Mouse (Mus musculus) forebrain, embryonic 12.5 days (tissue): ENCODE data around the gene Foxc1. TPM values are rescaled to one million over a fixed set of nuclear protein-coding genes. Genes with fewer than 3 reads are reported as not detected.

Source experiments
- ATAC-seq: fragments of 200-750 bp; cut with Nextera tagmentation; 2 replicates; pipeline ENCODE4 v1.8.0; 2017; ENCODE audit warnings: moderate TSS enrichment; ENCODE audit not compliant: low FRiP score
- H3K27ac ChIP-seq: fragments of 300-500 bp; sonication (generic); 2 replicates; pipeline ENCODE4 v1.5.1; 2016; ENCODE audit warnings: mild to moderate bottlenecking
- H3K27me3 ChIP-seq: fragments of 300-500 bp; sonication (generic); 2 replicates; pipeline ENCODE4 v1.6.1; 2016; ENCODE audit warnings: mild to moderate bottlenecking
- H3K36me3 ChIP-seq: fragments of 300-500 bp; sonication (generic); replicated peaks from 2 replicates; pipeline ENCODE4 v1.6.1; 2016; ENCODE audit warnings: mild to moderate bottlenecking
- H3K4me1 ChIP-seq: fragments of 300-500 bp; sonication (generic); 2 replicates; pipeline ENCODE4 v1.6.1; 2016
- H3K4me2 ChIP-seq: fragments of 300-500 bp; sonication (generic); 2 replicates; pipeline ENCODE4 v1.6.1; 2016; ENCODE audit warnings: mild to moderate bottlenecking, moderate library complexity
- H3K4me3 ChIP-seq: fragments of 300-500 bp; sonication (generic); replicated peaks from 2 replicates; pipeline ENCODE4 v1.5.1; 2016; ENCODE audit warnings: mild to moderate bottlenecking
- H3K9ac ChIP-seq: fragments of 300-500 bp; sonication (generic); 2 replicates; pipeline ENCODE4 v1.6.1; 2016; ENCODE audit warnings: mild to moderate bottlenecking
- H3K9me3 ChIP-seq: fragments of 300-500 bp; sonication (generic); 2 replicates; pipeline ENCODE4 v1.6.1; 2016
- WGBS: fragments of 180-500 bp; shearing (Covaris S2); methylation state at CpG from one replicate; pipeline ENCODE4 v1.1.7; 2016; 5-methylcytosine and 5-hydroxymethylcytosine counted together
- polyA plus RNA-seq: library from polyadenylated mRNA; unstranded; fragments of >200 nt; fragmentation: Nextera tagmentation; extraction: Ambion mirVana; gene quantifications from 2 replicates; pipeline ENCODE4 v1.2.1, GENCODE M21; 2016

Gene Foxc1
- polyA plus RNA-seq, 1 experiment from 2014 or later, result 5.0 TPM

DNA sequence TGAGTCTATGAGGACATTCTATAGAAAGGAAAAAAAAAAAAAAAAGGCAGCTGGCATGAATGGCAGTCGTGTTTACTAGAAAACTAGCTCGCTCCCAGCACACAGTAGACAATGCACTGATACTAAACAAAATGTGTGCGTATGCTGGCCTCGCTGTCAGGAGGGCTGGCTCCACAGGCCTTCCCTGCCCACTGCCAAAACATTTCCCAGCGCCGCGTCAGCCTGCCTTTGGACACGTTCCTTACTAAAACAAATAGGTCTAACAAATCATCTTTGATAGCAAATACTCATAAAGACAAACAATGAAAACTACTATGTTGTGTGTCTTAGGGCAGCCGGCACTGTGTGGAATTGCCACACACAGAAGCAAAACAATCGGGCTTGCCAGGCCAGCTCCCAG, 9.1 kb upstream of the Foxc1 start:
- WGBS, result 64% methylated on average over 10 of the region's 10 CpGs
- H3K27me3 ChIP-seq, result peaks cover 56% of the 10 kb centered on the region
- no peaks in the 10 kb centered on the region for H3K36me3 ChIP-seq
- peaks cover 16% of the 10 kb centered on the region for H3K4me1 ChIP-seq
- no peaks in the 10 kb centered on the region for H3K9me3 ChIP-seq
- H3K4me3 ChIP-seq, result no peak overlapping the region
- no peak overlapping the region for H3K4me2 ChIP-seq
- H3K9ac ChIP-seq, result no peak overlapping the region
- ATAC-seq, result no peak
- no peak overlapping the region for H3K27ac ChIP-seq

DNA sequence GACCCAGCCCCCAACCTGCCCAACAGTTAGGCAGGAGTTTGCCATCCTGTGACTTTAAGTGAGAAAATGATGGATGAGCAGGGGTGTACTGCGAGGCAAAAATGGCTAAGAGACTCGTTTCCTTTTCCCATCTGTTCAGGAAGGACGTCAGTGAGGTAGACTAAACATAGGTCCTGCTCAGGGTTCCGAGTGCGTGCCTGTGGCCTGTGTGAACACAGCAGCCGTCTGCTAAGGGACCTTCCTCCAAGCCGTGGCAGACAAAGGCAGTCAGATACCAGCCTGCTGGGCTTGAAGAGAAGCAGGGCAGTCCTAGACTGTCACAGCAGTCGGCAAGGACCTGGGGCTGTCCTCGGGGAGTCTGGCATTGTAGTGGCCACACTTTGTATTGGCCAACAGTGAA, 8.4 kb upstream of the Foxc1 start:
- no peak overlapping the region for H3K27ac ChIP-seq
- peaks cover 17% of the 10 kb centered on the region for H3K4me1 ChIP-seq
- WGBS, result 33% methylated on average over 9 of the region's 9 CpGs

GRCm38 (mm10) chr13:31800581-31801576, 5.6 kb upstream of the Foxc1 start:
- Histone ChIP-seq H3K4me2 (peak overlapping the region; percentile 59), H3K36me3 (no peaks in the 10 kb centered on the region), H3K4me3 (peak overlapping the region; percentile 34), H3K9ac (no peak overlapping the region), H3K27ac (no peak overlapping the region), H3K27me3 (peaks cover 80% of the 10 kb centered on the region), H3K4me1 (peaks cover 27% of the 10 kb centered on the region), H3K9me3 (no peaks in the 10 kb centered on the region)
- ATAC-seq, result peak; percentile 87
- under 1% methylated on average over 43 of the region's 43 CpGs for WGBS

More for the DNA sequence above, 8.4 kb upstream of the Foxc1 start:
- peaks cover 62% of the 10 kb centered on the region for H3K27me3 ChIP-seq
- no peaks in the 10 kb centered on the region for H3K36me3 ChIP-seq
- no peak overlapping the region for H3K4me2 ChIP-seq
- no peak overlapping the region for H3K9ac ChIP-seq
- no peak overlapping the region for H3K4me3 ChIP-seq
- no peaks in the 10 kb centered on the region for H3K9me3 ChIP-seq
- no peak for ATAC-seq

- H3K4me1 ChIP-seq, result peaks cover 34% of the 10 kb centered on the region
- peak overlapping the region; percentile 59 for H3K4me2 ChIP-seq
- peaks cover 90% of the 10 kb centered on the region for H3K27me3 ChIP-seq
- no peak overlapping the region for H3K27ac ChIP-seq
- H3K4me3 ChIP-seq, result peak overlapping the region; percentile 34
- no peak overlapping the region for H3K9ac ChIP-seq
- H3K9me3 ChIP-seq, result no peaks in the 10 kb centered on the region
- peak; percentile 20; the same call in 1 of the 2 replicates for ATAC-seq
- H3K36me3 ChIP-seq, result no peaks in the 10 kb centered on the region
- 3% methylated on average over 25 of the region's 25 CpGs for WGBS
These were observed 4.6 kb upstream of the Foxc1 start for GRCm38 (mm10) chr13:31801703-31802305.

DNA sequence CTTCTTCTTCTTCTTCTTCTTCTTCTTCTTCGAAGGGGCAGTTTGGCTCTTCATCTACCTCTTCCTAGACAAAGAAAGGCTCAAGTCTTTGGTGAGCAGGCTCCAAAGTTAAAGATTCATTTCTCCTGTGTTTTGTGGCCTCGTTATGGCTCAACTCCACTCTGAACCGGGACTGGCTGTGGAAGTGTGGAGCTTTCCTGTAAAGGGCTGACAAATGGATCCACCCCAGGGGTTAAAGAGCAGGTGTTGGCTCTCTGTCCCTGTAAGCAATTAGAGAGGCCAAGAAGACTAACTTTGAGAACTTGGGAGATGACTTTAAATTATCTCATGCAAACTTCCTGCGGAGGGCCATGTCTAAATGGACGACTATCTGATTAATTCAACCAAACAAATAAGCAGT, 4.0 kb upstream of the Foxc1 start:
- no peaks in the 10 kb centered on the region for H3K36me3 ChIP-seq
- WGBS, result 4% methylated on average over 5 of the region's 5 CpGs
- H3K27ac ChIP-seq, result no peak overlapping the region
- H3K4me3 ChIP-seq, result no peak overlapping the region
- H3K9me3 ChIP-seq, result no peaks in the 10 kb centered on the region
- no peak for ATAC-seq
- H3K9ac ChIP-seq, result no peak overlapping the region
- H3K4me2 ChIP-seq, result no peak overlapping the region
- peaks cover 96% of the 10 kb centered on the region for H3K27me3 ChIP-seq
- H3K4me1 ChIP-seq, result peaks cover 39% of the 10 kb centered on the region

GRCm38 (mm10) chr13:31803166-31804093, 3.0 kb upstream of the Foxc1 start:
- Histone ChIP-seq H3K27me3 (peaks cover 99% of the 10 kb centered on the region), H3K36me3 (no peaks in the 10 kb centered on the region), H3K9ac (no peak overlapping the region), H3K4me2 (peak overlapping the region; percentile 4; the same call in 1 of the 2 replicates), H3K9me3 (no peaks in the 10 kb centered on the region), H3K27ac (no peak overlapping the region), H3K4me3 (no peak overlapping the region), H3K4me1 (peaks cover 49% of the 10 kb centered on the region)
- no peak for ATAC-seq
- under 1% methylated on average over 31 of the region's 31 CpGs for WGBS

GRCm38 (mm10) chr13:31804571-31804970, 1.9 kb upstream of the Foxc1 start:
- Histone ChIP-seq H3K36me3 (no peaks in the 10 kb centered on the region), H3K4me3 (no peak overlapping the region), H3K4me1 (peaks cover 50% of the 10 kb centered on the region), H3K9me3 (no peaks in the 10 kb centered on the region), H3K4me2 (no peak overlapping the region), H3K9ac (no peak overlapping the region), H3K27me3 (peaks cover 94% of the 10 kb centered on the region), H3K27ac (no peak overlapping the region)
- ATAC-seq, result no peak
- WGBS, result 4% methylated on average over 7 of the region's 7 CpGs

GRCm38 (mm10) chr13:31805831-31806427, 504 bp upstream of the Foxc1 start:
- ATAC-seq, result no peak; the same call in 1 of the 2 replicates
- H3K4me1 ChIP-seq, result peaks cover 50% of the 10 kb centered on the region
- peak overlapping the region; percentile 50 for H3K4me3 ChIP-seq
- under 1% methylated on average over 24 of the region's 34 CpGs for WGBS
- no peaks in the 10 kb centered on the region for H3K36me3 ChIP-seq
- H3K9ac ChIP-seq, result peak overlapping the region; percentile 39
- H3K27ac ChIP-seq, result no peak overlapping the region
- H3K9me3 ChIP-seq, result no peaks in the 10 kb centered on the region
- peak overlapping the region; percentile 92 for H3K4me2 ChIP-seq
- peaks cover 90% of the 10 kb centered on the region for H3K27me3 ChIP-seq

GRCm38 (mm10) chr13:31806890-31807735, 680 bp downstream of the Foxc1 start:
- Histone ChIP-seq H3K27ac (peak overlapping the region; percentile 80), H3K4me3 (peak overlapping the region; percentile 50), H3K4me2 (peak overlapping the region; percentile 92), H3K9me3 (no peaks in the 10 kb centered on the region), H3K27me3 (peaks cover 90% of the 10 kb centered on the region), H3K36me3 (no peaks in the 10 kb centered on the region), H3K4me1 (peaks cover 46% of the 10 kb centered on the region), H3K9ac (peak overlapping the region; percentile 61)
- WGBS, result under 1% methylated on average over 90 of the region's 101 CpGs
- ATAC-seq, result peak; percentile 57; the same call in 1 of the 2 replicates

- H3K9me3 ChIP-seq, result no peaks in the 10 kb centered on the region
- ATAC-seq, result 0 out of 2 replicates have a peak, but pooled peaks have one; percentile 2
- peak overlapping the region; percentile 80 for H3K27ac ChIP-seq
- H3K36me3 ChIP-seq, result no peaks in the 10 kb centered on the region
- peaks cover 89% of the 10 kb centered on the region for H3K27me3 ChIP-seq
- H3K4me2 ChIP-seq, result peak overlapping the region; percentile 92
- 0% methylated on average over 32 of the region's 47 CpGs for WGBS
- H3K4me1 ChIP-seq, result peaks cover 46% of the 10 kb centered on the region
- H3K9ac ChIP-seq, result peak overlapping the region; percentile 61
- peak overlapping the region; percentile 50 for H3K4me3 ChIP-seq
These were observed 1.3 kb downstream of the Foxc1 start for GRCm38 (mm10) chr13:31807736-31808115.
